Mouse (Mus musculus) lung, postnatal 4 days (tissue): ENCODE measurements at regions not wholly inside any gene's neighbourhood (a gene's known extent, or its start where the extent isn't known, plus 50 kb on each side); places are given as distances from the start of the nearest gene placed in this dataset.

Experiments
- DNase-seq, 2 experiments: peaks; one replicate each; pipeline ENCODE4 v3.0.0; 2021

DNA sequence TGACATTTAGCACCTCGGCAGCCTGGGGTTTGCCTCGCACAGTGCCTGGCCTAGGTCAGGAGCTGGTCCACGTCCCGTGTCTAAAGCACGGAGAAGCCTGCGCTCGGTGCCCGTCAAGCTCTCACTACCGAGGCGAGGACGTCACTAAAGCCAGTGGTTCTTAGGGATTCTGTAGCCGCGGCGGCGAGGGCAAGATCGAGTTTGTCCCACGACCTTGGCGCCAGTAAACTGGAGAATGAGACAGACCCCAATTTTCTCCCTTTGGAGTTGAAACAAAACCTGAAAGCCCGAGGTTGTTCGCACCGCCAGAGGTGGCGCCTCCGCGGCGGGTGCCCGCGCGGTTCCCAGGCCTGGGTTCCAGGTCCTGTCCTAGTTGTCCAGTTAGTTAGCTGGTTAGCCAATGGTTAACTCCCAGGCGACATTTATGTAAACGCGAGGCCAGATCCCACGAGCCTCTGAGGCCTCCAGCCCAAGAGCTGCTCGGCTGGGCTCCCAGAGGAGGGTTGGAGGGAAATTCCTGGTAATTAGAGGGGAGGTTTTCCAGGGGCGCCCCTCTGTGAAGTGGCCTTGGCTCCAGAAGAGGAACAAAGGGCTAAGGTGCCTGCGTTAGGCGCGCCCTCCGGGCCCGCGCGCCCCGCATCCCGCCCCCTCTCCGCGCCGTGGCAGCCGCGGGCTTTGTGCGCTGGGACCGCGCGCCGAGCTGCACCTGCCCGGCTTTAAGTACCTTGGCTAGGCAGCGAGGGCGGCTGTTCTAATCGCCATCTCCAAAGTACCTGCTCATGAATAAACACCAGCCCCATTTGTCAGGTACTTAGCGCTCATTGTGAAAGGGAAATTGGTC, 74.0 kb downstream of the Rhcg start:
- DNase-seq: no peak

DNA sequence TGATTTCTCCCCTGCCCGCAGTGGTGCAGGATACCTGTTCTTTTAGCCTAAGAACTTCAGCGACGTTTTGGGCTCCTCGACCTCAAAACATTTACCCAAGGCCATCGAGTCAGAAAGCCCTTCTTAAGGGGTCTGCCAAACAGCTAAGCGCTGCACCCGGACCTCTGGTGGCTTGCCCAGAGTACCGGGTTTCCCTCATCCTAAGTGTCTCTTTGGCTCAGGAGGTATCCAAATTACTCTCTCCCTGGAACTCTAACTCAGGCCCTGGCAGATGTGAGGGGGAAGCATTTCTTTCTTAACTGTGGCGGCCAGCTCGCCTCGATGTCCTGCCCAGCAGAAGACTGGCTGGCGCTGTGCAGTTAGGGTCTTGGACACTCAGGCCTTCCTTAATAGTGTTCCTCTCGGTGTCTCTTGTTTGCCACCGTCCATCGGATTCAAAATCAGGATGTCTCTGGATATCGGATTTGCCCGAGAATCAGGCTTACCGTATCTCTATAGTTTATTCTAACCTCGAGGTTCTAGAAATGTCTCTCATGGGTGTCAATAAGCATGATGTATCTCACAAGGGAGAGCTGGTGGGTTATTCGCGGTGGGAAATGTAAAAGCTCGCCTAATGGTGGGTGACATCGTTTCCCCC, 75.0 kb downstream of the Rhcg start:
- DNase-seq: no peak

DNA sequence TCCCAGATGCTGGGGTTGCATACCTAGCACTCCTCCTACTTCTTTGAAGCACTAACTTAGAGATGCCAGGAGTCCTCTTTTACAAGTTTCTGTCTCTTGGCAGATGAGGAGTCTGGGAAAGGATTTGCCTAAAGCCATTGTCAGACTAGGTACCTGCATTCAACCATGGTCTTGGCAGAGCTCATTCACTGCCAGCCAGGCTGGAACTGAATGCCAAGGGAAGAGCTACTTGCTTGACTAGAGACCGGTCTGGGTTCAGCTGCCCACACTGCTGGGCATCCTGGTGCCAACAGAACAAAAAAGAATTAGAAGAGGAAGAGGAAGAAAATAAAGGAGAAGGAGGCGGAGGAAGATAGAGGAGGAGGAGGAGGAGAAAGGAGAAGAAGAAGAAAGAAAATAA, 74.1 kb upstream of the Polg start:
- no peak for DNase-seq

DNA sequence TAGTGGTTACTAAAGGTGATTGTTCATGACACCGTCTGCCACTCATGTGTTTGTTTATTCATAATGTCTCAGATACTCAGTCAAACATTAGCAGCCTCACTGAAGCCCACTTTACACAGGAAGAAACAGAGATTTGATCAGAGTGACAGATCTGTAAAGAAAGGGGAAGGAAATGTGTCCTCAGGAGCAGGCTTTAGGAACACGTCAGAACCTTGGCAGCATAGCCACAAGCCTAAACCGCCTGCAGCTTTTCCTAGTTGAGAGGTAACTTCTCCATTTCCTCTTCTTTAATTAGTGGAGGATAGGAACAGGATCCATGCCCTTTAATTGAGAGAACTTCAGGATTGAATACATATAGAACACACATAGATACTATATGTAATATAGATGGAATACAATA, 73.3 kb upstream of the Polg start:
- no peak for DNase-seq

DNA sequence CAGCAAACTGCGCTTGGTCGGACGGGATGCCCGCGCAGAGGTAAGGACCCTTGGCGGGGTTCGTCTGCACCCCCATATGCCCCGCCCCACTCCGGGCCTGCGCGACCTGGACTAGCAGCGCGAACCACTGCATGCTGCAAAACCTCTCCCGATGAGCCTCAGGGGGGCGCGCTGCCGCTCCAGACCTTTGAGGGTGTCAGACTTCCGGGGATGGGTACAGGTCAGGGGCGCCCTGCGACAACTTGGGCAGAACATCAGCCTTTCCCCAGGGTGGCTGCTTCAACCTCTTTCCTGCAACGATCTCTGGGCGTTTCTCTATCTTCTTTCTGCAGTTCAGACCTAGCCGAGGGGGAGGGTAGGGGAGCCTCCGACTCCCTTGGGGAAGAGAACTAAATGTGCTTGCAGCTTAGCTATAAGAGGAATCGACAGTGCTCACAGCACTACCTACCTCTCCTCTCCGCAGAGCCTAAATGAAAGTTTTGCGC, 70.0 kb upstream of the Polg start:
- DNase-seq: no peak

DNA sequence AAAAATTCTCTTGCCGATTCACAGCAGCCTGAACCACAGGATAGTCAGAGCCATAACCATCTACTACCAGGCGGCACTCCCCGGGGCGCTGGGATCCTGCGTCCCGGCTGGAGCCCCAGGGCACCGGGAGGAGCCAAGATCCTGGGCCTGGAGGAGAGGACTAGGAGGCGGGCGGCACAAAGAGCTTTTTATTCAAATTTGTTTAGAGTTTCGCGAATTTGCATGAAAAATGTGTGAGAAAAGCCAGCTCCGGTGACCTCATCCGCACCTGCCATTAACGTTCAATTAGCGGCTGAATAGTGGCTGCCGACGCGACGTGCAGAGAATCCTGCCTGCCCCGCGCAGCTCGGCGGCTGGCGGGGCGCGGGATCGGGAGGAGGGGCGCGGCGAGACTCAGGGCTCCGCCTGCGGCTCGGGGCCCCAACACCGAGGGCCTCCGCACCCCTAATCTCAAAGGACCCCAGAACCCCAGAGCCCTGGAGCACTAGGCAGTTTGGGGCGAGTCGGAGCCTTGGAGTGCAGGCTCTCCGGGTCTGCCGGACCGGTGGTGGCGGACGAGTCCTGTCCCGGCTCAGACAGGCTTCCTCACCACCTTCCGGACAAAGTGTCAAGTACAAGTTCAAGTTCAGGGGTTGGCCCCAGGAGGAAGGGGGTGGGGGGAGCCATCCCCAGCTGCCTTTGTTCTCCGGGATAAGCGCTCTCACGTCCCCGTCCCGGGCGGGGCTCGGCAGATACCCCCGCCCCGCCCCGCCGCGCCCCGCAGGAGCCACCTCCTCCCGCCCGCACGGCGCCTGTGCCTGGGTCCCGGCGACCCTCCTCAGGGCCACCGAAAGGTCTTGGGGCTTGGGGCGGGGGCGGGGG, 69.3 kb upstream of the Polg start:
- DNase-seq: peak in 1 of 2 experiments; percentile 18

DNA sequence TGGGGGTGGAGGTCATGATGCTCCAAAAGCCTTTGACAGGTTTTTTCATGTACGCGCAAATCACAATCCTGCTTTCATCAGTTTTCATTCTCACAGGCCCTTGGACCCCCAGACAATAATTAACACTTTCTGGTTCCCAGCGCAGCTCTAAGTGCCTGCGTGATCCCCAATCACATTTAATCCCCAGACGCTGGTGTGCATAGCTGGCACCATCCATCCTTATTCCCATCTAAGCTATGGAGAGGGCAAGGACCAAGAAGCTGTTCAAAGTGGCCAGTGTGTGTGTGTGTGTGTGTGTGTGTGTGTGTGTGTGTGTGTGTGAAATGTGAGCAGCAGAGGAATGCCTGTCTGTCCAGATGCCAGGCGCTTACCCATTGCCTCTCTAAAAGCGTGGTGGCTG, 68.7 kb upstream of the Polg start:
- DNase-seq: no peak

DNA sequence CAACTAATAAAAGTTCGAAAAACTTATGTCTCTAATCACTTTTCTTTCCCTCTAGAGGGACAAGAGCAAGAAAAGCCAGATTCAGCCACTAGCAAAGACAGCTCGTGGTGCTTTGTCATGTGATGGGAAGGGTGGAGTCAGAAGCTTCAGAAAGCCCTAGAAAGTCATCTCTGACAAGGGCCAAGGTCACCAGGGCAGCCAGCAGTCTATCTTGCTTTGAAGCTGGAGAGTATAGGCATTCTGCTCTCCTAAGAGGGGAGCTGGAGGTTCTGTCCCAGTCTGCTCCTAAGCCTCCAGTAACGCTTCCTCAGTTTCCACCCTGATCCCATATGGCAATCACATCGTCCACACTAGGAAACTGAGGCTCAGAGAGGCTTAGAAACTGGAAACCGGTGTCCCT, 68.2 kb upstream of the Polg start:
- DNase-seq: no peak

DNA sequence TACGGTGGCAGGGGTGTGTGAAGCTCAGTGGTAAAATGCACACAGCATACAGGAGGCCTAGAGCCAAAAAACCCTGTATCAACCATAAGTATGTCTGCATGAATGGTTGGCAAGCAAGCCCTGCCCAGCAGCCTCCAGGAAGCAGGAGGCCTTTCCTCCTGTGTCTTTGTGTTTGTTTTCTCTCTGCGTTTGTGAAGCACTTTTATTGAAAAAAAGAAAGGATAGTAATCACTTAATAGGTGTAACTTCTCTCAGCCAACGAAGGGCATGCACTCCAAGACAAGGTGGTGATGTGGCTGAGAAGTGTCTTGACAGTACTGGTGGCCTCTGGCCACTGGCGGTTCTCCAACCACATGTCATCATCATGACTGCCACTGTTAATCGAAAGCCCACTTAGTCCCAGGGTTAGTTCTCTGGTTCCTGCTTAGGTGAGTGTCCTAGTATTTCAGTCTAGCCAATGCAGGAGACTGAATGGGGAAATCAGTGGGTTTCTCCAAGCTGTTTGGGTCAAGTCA, 66.5 kb upstream of the Polg start:
- DNase-seq: no peak

DNA sequence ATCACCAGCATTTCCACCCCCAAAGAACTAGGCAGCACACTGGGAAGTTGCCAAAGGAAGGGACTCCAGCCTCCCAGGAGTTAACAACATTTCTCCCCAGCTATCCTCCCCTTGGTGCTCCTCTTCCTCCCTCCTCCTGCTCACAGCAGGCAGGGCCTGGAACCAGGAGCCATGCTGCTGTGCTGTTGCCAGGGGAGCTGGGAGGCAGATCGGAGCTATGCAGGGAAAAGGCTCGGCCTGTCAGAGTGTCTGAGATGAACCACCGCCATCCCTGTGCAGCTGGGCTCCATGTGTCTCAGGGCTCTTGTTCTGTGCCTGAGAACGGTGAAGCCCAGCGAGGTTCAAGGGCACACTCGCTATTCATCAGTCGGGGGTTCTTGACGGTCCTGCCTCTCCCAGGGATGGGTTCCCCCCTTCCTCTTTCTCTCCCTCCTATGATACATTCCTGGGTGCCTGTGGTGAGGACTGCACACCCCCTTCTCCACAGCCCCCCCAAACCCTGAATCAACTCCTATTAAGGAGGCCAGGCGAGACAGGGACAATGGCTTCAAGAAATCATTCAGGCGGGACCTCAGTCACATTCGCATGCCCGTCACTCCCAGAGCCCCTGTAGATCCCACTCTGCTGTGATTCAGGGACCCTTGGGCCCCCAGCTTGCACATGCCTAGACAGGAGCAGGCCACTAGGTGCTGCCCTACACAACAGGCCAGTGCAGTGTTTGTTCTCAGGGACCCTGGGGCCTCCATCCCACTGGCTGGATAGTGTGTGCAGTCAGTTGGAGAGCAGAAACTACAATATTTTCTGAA, 65.6 kb upstream of the Polg start:
- no peak for DNase-seq

DNA sequence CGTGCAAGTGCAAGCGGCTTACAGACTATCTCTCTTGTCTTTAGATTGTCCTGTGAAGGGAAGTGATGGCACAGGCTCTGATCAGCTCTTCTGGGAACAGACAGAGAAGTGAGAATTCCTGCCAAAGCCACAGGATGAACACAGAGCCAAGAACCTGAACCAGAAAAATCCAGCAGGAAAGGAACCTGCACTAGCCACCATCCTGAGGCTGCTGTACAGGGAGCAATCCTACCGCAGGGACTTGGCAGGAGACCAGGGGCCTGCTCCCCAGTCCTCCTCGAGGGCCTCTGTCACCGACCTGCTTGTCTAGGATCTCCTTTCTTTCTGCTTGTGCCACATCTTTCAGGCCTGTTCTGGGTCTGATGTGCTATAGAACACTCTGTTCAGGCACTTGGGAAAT, 65.0 kb upstream of the Polg start:
- no peak for DNase-seq

DNA sequence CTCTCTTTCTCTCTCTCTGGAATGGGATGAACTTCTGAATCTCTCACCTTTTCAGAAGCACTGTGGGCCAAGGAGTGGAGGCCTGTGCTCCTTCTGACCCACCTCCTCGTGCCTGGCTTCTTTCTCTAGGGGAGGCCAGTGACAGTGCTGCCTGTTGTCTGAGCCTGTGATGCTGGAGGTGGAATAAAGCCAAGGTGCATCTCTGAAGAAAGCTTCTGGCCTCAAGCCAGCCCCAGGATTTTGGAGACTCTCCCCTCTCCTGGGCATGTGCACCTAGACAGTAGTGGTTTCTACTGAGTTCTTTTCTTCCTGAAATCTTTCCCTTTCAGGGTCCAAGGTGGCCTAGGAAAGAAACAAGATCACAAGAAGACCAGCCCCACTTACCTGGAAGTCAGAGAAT, 63.3 kb upstream of the Polg start:
- no peak for DNase-seq

DNA sequence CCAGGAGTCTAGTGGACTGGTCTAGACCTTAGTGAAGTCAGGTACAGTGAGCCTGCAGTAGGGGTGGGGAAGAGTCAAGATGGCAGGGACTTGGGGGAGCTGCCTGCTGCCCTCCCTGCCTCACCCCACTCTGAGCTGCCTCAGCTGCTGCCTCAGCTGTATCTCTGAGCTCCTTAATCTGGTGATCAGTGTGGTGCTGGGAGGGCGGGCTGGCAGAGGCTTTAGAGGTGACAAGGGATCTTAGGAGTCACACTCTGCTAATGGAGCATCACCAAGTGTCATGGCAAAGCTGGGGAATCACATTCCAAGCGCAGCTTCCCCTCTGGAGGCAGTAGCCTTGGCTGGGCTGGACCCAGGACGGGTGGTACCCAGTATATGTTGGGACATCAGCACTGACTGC, 61.8 kb upstream of the Polg start:
- no peak for DNase-seq

DNA sequence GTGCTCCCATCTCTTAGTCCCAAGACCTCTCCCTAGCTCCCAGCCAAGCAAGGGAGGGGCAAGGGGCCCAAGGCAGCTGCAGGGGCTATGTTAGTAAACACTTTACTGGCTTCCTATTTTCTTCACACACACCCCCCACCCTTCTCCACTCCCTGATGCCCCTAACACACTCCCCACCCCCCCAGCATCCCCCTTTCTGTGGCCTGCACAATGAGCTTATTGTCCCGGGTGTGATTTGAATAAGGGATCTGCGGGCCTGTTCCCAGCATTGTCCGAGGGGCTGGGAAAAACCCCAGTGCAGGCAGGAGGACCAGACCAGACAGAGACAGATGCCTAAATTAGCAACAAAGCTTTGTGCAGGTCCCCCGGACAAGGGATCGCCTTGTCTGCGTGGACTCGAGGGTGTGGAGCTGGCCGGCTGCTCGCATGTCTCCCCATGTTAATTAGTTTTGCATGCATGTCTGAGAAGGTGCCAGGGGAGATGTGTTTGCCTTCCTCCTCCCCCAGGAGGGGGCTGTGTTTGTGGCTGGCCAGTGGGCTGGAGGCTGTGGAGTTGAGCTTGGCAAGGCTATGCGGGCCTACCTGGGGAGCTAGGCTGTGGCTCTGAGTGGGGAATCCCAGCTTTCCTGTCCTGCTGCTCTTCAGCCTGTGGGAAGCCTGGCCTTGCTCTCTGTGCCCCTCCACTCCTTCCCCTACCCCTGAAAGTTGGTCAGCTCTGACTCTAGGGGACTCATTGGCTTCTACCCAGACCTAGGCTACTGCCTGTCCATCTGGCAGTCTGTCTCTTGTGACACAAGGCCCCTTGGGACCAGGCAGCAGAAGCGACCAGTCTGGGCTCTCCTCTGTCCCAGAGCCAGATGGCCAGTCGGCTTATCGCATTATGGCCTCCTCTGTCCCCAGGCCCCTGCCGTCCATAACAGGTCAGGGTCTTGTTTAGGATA, 59.8 kb upstream of the Polg start:
- no peak for DNase-seq

DNA sequence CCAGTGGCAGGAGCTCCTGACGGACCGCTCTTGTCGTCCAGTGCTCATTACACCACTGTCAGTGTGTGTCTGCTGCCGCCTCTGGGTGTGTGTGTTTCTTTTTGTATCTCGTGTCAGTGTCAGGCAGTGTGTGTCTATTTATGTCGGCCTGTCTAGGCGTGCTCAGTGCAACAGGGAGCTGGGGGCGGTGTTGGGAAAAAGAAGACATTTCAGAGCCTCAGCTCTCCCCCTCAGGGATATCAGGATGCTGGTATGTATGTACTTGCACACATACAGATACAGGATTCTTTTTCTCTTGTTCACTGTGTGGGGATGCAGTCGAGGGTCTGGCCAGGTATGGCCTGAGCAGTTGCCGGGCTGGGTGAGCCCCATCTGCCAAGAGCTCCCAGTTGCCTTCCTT, 58.8 kb upstream of the Polg start:
- DNase-seq: no peak

DNA sequence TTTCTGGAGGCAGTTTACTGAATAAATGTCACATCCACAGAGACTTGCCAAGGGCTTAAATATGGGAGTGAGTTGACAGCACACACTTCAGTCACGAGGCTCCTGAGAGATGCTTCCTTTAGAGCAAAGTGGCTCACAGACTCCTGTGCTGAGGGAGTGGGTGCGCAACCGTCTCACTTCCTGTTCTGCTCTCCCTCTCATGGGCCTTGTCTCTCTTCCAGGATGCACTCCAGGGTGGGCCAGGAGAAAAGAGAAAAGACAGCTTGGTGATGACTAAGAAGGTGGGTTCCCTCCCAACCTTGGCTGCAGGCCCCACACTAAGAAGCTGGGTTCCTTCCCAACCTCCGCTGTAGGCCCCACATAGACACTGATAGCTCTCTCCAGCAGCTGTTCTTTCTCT, 57.5 kb upstream of the Polg start:
- DNase-seq: no peak

DNA sequence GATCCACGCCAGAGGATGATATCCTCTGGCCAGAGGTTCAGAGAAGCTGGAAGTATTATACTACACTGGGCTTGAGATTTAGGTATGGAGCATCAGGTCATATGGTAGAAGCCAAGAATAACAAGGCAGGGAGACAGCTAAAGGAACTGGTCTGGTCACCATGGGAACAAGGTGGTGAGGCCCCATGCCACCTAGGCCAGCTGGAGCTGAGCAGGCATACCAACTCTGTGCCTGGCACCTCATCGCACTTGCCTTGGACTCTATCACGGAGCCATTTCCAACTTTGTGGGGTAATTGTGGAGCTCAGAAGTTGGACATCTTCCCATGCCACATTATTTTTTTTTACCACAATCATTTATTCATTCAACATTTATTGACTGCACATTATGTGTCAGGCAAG, 55.9 kb upstream of the Polg start:
- no peak for DNase-seq

DNA sequence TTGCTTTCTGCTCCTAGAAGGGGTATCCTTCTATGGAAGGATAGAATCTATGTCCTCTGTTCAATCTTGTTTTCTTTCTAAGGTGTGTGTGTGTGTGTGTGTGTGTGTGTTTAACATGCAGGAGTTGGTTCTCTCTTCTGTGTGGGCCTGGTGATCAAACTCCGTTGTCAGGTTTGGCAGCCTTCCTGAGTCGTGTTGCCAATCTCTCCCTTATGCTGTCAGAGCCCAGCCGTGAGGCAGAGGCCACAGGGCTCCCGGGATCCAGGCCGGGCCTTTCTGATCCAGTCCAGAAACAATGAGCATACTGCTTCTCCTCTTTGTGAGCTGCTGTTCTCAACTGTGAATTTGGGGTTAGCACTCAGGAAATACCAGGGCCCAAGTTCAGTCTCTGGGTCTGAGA, 55.1 kb upstream of the Polg start:
- no peak for DNase-seq

DNA sequence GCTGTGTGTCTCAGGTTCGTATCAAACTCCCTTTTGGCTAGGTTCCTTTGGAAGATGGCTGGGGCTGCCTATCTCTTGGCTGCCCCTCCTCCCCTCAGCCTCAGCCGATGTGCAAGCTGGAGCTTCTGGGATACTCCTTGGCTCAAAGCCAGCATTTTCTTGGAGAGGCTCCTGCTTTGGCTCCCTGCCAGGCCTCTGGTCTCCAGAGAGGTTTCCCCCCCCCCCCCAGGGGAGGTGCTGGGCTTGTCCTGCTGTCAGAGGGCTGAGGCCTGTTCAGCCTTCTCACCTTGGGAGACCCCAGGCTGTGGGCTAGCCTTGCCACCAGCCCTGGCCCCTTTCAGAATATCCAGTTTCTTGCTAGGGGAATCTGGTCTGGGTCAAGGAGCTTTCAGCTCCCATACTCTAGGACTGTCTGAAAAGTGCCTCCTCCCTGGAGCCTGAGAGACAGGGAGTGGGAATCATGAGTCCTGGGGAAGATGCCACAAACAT, 54.1 kb upstream of the Polg start:
- peak; percentile 56 to 71 for DNase-seq

DNA sequence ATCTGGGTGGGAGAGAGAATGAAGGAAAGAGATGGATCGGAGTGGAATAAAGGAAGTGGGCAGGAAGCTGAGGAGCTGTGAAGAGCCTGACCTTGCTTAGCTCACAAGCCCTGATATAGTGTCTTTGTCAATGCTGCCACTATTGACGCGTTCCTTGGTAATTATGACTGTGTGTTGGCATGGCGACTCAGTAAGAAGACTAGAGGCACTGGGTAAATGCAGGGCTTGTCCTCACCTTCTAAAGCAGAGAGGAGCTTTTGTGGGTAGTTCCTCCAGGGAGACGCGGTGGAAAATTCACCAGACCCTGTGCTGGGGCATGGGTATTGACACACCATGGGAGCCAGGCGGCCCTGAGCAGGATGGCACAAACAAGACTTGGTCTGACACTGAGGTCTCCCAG, 52.8 kb upstream of the Polg start:
- DNase-seq: no peak
